Mouse (Mus musculus): Measurements from ENCODE around the gene Arhgef16.

DNA sequence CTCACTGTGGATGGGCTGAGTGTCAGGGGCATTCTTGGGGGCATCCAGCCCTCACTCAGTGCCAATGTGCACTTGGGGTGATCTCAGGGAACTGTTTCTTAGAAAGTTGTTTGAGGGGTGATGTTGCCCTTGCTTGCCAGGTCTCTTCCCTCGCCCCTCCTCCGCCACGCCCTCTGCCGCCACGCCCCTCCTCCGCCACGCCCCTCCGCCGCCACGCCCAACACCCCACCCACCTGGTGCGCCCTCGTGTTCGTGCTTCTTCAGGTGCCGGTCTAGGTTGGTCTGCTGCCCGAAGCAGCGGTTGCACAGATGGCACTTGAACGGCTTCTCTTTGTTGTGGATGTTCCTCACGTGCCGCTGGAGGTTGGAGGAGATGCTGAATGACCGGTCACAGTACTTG, 27.0 kb upstream of the Arhgef16 start:
- TF ChIP-seq CTCF (IDR thresholded peaks at IDR 0.05; ENCODE audit: borderline replicate concordance, insufficient read depth, low read length) (no peak), POLR2A (IDR thresholded peaks at IDR 0.05; ENCODE audit: low read depth, low read length) (no peak)

Data from embryonic fibroblast, embryonic 13.5 days (primary cell).